9 mouse cellular contexts compared by ENCODE assay signal in the genomic region with DNA sequence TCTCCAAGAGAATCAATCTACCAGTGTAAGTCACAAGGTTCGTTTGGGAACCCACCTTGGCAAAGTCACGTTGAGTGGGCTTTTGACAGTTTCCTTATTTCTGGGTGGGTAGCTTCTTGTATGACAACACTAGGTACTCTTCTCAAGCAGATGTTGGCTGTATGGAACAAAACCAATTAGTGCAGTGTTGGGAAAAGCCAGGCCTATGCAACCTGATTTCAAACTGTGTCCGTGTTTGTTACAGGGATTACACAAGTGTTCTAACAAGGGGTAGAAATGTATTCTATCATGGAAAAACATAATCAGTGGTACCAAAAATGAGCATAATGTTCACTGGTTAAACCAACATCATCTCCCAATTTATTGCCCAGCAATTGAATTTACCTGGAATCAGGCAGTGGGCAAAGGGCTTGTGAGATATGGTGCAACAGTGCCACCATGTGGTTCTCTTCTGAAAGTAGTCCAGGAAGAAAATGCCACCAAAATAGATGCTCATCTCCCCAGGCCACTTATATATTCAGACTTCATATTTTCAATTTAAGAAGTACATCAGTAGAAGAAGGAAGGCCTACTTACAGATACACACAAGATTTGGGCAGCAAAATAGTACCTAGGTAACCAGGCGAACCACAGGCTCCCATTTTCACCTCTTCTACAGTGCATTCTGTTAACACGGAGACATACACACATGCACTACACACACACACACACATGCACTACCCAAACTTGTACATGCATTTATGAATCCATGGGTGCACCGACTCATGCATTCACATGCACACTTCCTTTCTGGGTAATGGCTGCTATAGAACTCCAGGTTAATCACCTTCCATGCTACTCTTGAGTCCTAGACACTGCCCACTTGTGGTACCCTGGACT.
DNase-seq lines count a peak whose midpoint lies in the region; ATAC-seq and TF ChIP-seq lines count a peak whose summit lies in the region.
"Had no signal": no experiment of that assay in that cellular context is flagged by ENCODE, and none has a peak within 500 bp of the region (broad histone marks: within the 10 kb centered on the region; RNA-seq: fewer than 3 reads in every experiment).

No protein-coding gene starts in this region.

- WGBS in midbrain, embryonic 14.5 days: 68% methylated on average over 6 of the region's 6 CpGs

- no peak for ATAC-seq in CD4-positive, CD25-positive, alpha-beta regulatory T cell, adult 4 months
- peak; percentile 95 for ATAC-seq in frontal cortex, adult (ENCODE audit: low TSS enrichment)
- peak; percentile 40; the same call in 1 of the 2 replicates for ATAC-seq in midbrain, embryonic 14.5 days (ENCODE audit: low FRiP score, low TSS enrichment)

- no peak overlapping the region for H3K27ac ChIP-seq in ES-Bruce4 (ENCODE audit: insufficient read depth, low read length)
- no peak overlapping the region for H3K27ac ChIP-seq in midbrain, embryonic 14.5 days (replicated peaks; ENCODE audit: low read depth, low read length)
- H3K27ac ChIP-seq: limb, embryonic 12.5 days had no signal

- no peaks in the 10 kb centered on the region for H3K4me1 ChIP-seq in ES-Bruce4 (ENCODE audit: control insufficient read depth, insufficient read depth, low read length)
- no peaks in the 10 kb centered on the region for H3K4me1 ChIP-seq in midbrain, embryonic 14.5 days (ENCODE audit: control insufficient read depth, insufficient read depth, low read length)
- H3K4me1 ChIP-seq: limb, embryonic 12.5 days had no signal

- TF ChIP-seq EP300 in ES-Bruce4 (IDR thresholded peaks at IDR 0.05; ENCODE audit: insufficient read depth, low read depth, low read length): no peak

- TF ChIP-seq CTCF in ES-Bruce4 (IDR thresholded peaks at IDR 0.05; ENCODE audit: low read depth, low read length): peak; percentile 26

- no peak overlapping the region for H3K4me2 ChIP-seq in midbrain, embryonic 14.5 days (ENCODE audit: low read length)
- H3K4me2 ChIP-seq: limb, embryonic 12.5 days had no signal

- DNase-seq in CD4-positive, CD25-positive, alpha-beta regulatory T cell, adult 2 months (ENCODE audit: low read depth, low spot score): peak; percentile 40
- peak; percentile 27 for DNase-seq in cerebellum, adult 11-12 months
- DNase-seq in layer of hippocampus, postnatal 10 days (ENCODE audit: low spot score in 2 of 2): peak; percentile 52 to 73
- DNase-seq in midbrain, embryonic 14.5 days: peak; percentile 90
- DNase-seq in spleen, adult 12 weeks (ENCODE audit: low spot score): no peak

- no peaks in the 10 kb centered on the region for H3K27me3 ChIP-seq in ES-Bruce4 (ENCODE audit: control insufficient read depth, insufficient read depth, low read length, poor library complexity, severe bottlenecking)
- no peaks in the 10 kb centered on the region for H3K27me3 ChIP-seq in midbrain, embryonic 14.5 days (ENCODE audit: control insufficient read depth, insufficient read depth, low read length)
- H3K27me3 ChIP-seq: limb, embryonic 12.5 days had no signal

- no peak overlapping the region for H3K9ac ChIP-seq in ES-Bruce4 (ENCODE audit: low read depth, poor library complexity, severe bottlenecking)
- no peak overlapping the region for H3K9ac ChIP-seq in midbrain, embryonic 14.5 days (replicated peaks; ENCODE audit: low read length)
- H3K9ac ChIP-seq: limb, embryonic 12.5 days had no signal

- TF ChIP-seq POLR2A in ES-Bruce4 (IDR thresholded peaks at IDR 0.05; ENCODE audit: insufficient read depth, low read length): no peak

- H3K4me3 ChIP-seq in ES-Bruce4 (ENCODE audit: low read depth, low read length): no peak overlapping the region
- no peak overlapping the region for H3K4me3 ChIP-seq in midbrain, embryonic 14.5 days (replicated peaks; ENCODE audit: low read depth, low read length)
- H3K4me3 ChIP-seq: limb, embryonic 12.5 days had no signal

- H3K9me3 ChIP-seq in ES-Bruce4 (replicated peaks; ENCODE audit: control insufficient read depth, insufficient read depth, low read length, poor library complexity, severe bottlenecking): no peaks in the 10 kb centered on the region
- H3K9me3 ChIP-seq in midbrain, embryonic 14.5 days (ENCODE audit: control insufficient read depth, low read length): no peaks in the 10 kb centered on the region
- H3K9me3 ChIP-seq: limb, embryonic 12.5 days had no signal

- H3K36me3 ChIP-seq in ES-Bruce4 (ENCODE audit: control insufficient read depth, insufficient read depth, low read length, poor library complexity, severe bottlenecking): no peaks in the 10 kb centered on the region
- H3K36me3 ChIP-seq in midbrain, embryonic 14.5 days (ENCODE audit: control insufficient read depth, insufficient read depth, low read length): no peaks in the 10 kb centered on the region
- H3K36me3 ChIP-seq: limb, embryonic 12.5 days had no signal
